Mouse (Mus musculus): Measurements from ENCODE around the gene Mef2d.

Gene Mef2d

GRCm38 (mm10) chr3:88141787-88142523 lies at the start of gene Mef2d:
Gene Mef2d, plus strand, starts transcription at chr3:88142372.
- peak; percentile 95 for DNase-seq

GRCm38 (mm10) chr3:88094126-88094525 lies 48.0 kb upstream of the Mef2d start:
- no peak for DNase-seq

- no peak for DNase-seq
Measured at GRCm38 (mm10) chr3:88097666-88098065, 44.5 kb upstream of the Mef2d start.

- no peak for DNase-seq
Measured at GRCm38 (mm10) chr3:88100251-88100650, 41.9 kb upstream of the Mef2d start.

DNA sequence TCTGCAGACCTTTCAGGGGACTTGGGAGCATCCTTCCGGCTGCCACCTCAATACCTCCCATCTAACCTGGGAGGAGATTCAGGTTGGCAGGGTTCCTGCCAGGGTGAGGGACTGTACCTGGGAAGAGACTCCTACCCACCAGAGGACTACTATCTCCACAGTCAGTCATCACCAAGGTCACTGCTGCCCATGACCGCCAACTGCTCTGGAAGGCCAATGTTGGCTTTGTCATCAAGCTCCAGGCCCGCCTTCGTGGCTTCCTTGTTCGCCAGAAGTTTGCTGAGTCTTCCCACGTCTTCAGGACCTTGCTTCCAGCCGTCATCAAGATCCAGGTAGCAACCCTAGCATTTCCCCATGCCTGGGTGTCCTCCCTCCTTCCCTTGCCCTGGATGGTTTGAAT lies 40.4 kb upstream of the Mef2d start:
- no peak for DNase-seq

DNA sequence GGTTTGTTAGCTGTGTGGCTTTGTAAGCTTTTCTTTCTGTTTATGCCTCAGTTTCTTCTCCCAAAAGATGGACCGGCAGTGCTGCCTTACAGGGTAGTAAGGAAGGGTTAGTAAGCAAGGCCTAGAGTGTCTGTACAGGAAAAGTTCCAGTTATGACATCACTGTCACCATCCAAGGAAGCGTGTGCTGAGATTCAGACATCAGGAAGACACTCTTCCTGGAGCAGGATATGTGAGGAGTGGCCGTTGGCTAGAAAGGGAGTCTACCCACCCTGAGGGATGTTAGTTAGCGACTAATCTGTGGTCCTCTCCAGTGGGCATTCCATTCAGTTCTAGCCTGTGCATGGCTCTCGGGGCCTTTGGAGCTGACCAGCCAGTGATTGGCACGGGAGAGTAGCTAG lies 40.0 kb upstream of the Mef2d start:
- no peak for DNase-seq

- no peak for DNase-seq
Measured at GRCm38 (mm10) chr3:88102611-88103010, 39.6 kb upstream of the Mef2d start.

GRCm38 (mm10) chr3:88106126-88106525 lies 36.0 kb upstream of the Mef2d start:
- no peak for DNase-seq

- no peak for DNase-seq
Measured at GRCm38 (mm10) chr3:88109126-88109525, 33.0 kb upstream of the Mef2d start.

DNA sequence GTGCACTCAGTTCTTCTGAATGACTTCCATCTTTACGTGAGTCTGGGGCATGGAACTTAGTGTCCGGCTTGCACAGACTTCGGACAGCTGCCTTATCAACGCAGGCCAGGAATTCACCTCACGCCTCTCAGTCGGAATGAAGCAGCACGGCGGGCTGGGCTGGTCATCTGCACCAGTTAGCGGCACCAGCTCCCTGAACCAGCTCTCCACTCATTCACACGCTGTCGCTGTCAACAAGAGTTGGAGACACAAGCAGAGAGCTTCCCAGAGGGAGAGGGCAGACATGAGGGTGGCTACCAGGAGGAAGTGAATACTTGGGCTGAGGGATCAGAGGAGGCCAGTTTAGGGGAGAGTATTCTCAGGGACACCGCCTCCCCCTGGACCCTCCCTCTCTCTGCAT lies 27.8 kb upstream of the Mef2d start:
- DNase-seq: no peak

DNA sequence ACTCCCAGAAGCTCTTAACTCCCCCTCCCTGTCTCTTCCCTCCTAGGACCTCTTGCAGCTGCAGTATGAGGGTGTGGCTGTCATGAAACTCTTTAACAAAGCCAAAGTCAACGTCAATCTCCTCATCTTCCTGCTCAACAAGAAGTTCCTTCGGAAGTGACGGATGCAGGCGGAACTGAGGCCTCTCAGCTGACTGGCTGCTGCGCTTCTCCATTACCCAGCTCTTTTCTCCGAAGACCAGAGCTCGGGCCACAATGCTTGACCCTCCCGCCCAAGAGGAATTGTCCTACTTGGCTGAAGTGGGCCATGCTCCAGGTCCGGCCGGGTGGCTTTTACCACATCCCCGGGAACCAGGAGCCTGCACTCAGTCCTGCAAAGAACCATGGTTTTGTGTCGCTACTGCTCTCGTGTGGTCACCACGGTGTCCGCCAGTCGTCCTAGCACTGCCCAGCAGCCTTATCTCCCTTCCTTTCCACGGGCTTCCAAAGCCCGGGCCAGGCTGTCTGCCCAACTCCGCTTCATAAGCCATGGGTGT lies 22.0 kb upstream of the Mef2d start:
- DNase-seq: peak; percentile 20

- DNase-seq: no peak
Measured at GRCm38 (mm10) chr3:88121164-88122131, 20.7 kb upstream of the Mef2d start.

- no peak for DNase-seq
Measured at GRCm38 (mm10) chr3:88125195-88125594, 17.0 kb upstream of the Mef2d start.

- DNase-seq: no peak
Measured at GRCm38 (mm10) chr3:88126181-88126580, 16.0 kb upstream of the Mef2d start.

GRCm38 (mm10) chr3:88127636-88128035 lies 14.5 kb upstream of the Mef2d start:
- DNase-seq: no peak

DNA sequence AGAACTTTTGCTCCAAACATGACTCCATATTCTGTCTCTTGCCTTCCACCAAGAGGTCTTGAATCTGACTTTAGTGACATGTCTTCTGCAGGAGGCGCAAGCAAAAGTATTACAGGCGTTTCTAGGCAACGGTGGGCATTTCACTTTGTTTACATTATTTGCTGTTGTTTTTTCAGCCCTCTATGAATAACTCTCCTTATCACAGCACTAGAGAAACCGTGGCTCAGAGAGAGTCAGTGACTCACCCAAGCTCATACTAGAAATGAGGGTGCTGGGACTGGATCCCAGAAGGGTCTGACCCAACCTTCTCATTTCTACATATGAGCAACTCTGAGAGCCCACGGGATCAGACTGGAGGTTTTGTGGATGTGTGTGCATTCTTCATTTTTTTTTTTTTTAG lies 14.1 kb upstream of the Mef2d start:
- no peak for DNase-seq

DNA sequence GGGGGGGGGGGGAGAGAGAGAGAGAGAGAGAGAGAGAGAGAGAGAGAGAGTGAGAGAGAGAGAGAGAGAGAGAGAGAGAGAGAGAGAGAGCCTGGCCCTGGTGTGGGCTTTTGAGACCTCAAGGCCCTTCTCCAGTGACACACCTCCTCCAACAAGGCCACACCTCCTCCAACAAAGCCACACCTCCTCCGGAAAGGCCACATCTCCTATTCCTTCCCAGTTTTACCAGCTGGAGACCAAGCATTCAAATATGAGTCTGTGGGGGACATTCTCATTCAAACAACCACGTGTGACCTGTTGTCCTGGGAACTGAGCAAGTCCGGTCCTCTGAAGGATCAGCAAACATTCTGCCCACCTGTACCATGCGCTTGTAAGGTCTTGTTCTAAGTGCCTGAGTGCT lies 13.2 kb upstream of the Mef2d start:
- no peak for DNase-seq

DNA sequence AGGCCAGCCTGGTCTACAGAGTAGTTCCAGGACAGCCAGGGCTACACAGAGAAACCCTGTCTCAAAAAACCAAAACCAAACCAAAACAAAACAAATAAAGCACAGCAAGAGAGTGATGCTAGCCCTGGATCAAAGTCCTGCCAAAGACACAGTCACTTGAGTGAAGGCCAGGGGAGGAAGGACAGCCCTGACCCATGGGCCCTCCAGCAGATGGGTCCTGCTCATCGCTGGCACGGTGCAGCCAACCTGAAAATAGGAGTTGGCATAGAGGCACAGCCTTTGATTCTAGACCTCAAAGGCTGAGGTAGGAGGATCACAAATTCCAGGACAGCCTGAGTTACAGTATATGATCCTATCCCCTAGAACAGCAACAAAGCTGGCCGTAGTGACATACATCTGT lies 11.1 kb upstream of the Mef2d start:
- DNase-seq: no peak

DNA sequence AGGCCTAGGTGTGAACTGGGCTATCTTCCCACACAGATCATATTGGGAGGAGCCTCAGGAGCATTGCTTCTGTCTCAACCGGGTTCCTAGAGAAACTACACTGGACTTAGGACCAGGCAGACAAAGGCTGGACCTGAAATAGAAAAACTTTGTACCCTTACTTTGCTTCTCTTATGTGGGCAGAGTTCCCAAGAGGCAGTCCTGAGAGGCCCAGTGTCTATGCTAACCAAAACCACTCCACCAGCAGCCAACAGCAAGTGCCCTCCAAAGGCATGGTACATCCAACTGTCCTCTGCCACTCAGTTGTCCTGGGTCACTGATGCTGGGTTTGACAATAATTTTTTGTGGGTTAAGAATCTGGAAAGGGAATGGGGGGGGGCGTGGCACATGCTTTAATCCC lies 9.7 kb upstream of the Mef2d start:
- no peak for DNase-seq

DNA sequence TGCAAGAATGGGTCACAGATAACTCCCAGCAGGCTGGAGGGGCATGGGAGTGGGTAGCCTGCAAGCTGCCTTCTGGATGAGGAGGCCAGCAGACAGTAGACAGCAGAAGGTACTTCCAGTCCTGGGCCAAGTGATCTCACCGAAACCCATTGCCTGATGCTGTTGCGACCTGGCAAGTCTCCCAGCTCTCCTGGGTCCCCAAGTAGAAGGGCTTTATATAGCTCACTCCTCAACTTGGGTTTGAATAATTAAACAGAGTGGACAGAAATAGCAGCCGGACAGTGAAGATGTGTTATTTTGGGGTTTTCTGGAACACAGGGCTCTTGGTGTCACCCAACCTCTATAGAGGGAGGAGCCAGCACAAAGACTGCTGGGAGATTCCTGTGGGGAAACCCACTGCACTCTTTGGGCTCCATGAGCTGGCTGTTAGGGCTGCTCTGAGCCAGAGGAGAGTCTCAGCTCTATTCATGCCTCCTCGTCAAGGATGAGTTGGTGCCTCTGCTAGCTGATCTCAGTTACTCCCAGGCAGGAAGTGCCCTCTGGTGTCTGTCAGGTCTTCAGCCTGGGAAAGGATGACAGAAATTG lies 8.9 kb upstream of the Mef2d start:
- no peak for DNase-seq

GRCm38 (mm10) chr3:88136346-88136745 lies 5.8 kb upstream of the Mef2d start:
- DNase-seq: no peak

DNA sequence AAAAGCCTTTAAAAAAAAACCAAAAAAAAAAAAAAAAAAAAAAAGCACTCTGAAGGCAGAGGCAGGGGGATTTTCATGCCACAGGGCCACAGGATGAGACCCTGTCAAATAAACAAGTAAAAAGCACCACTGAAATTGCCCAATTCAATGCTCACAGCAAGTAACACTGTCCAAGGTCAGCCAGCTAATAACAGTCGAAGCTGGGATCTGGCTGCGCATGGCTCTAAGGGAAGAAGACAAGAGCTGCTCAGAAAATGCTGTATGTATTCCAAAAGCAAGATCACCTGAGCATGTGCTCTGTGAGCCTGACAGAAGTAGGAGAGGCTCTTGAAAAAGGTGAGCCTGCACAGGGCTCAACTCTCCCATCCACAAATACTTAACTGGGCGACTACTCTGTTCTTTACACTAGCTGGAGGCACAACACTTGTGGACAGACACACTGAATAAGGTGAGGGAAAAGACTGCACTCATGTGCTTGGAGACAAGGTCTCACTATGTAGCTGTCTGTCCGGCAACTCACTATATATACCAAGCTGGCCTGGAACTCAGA lies 5.2 kb upstream of the Mef2d start:
- DNase-seq: no peak

GRCm38 (mm10) chr3:88137821-88138220 lies 4.4 kb upstream of the Mef2d start:
- no peak for DNase-seq
